Mouse (Mus musculus) thymus, adult 2 months (tissue): ENCODE results near the gene Crtc1. TPM values are rescaled to one million over a fixed set of nuclear protein-coding genes. Genes with fewer than 3 reads are reported as not detected.

Experiments used
- DNase-seq: peaks from one replicate; pipeline ENCODE4 v3.0.0; 2021
- H3K27ac ChIP-seq: fragments of 200-500 bp; 2 replicates; pipeline ENCODE4 v1.5.1; 2012; ENCODE audit warnings: low read length, control low read depth; ENCODE audit not compliant: control insufficient read depth, insufficient read depth
- H3K27me3 ChIP-seq: fragments of 200-500 bp; 2 replicates; pipeline ENCODE4 v1.6.1; 2012; ENCODE audit warnings: mild to moderate bottlenecking, low read length, moderate library complexity, mixed read lengths; ENCODE audit not compliant: control insufficient read depth, insufficient read depth
- H3K36me3 ChIP-seq: fragments of 200-500 bp; 2 replicates; pipeline ENCODE4 v1.6.1; 2012; ENCODE audit warnings: mild to moderate bottlenecking, low read length, moderate library complexity; ENCODE audit not compliant: control insufficient read depth, insufficient read depth
- H3K4me1 ChIP-seq: fragments of 200-500 bp; replicated peaks from 2 replicates; pipeline ENCODE4 v1.6.1; 2012; ENCODE audit warnings: low read length; ENCODE audit not compliant: control insufficient read depth, insufficient read depth
- H3K4me3 ChIP-seq: fragments of 200-500 bp; 2 replicates; pipeline ENCODE4 v1.5.1; 2012; ENCODE audit warnings: mild to moderate bottlenecking, low read length, control low read depth, moderate library complexity; ENCODE audit not compliant: control insufficient read depth, insufficient read depth
- CTCF ChIP-seq: fragments of 200-500 bp; IDR thresholded peaks from 2 replicates; pipeline ENCODE4 v1.5.1; 2012; ENCODE audit warnings: mild to moderate bottlenecking, control low read depth, low read length, moderate library complexity, borderline replicate concordance; ENCODE audit not compliant: control insufficient read depth, poor library complexity, insufficient read depth; ENCODE audit errors: extremely low read depth
- POLR2A ChIP-seq: fragments of 200-500 bp; IDR thresholded peaks from 2 replicates; pipeline ENCODE4 v1.6.1; 2012; ENCODE audit warnings: mild to moderate bottlenecking, low read length, control low read depth, moderate library complexity; ENCODE audit not compliant: control insufficient read depth, poor library complexity, insufficient read depth; ENCODE audit errors: extremely low read depth
- WGBS: fragments of 180-500 bp; shearing (Covaris S2); methylation state at CpG from one replicate; pipeline ENCODE4 v1.1.7; 2018; 5-methylcytosine and 5-hydroxymethylcytosine counted together
- polyA plus RNA-seq: library from polyadenylated mRNA; depleted of rRNA; stranded (reverse); fragments of >200 nt; gene quantifications from 2 replicates; pipeline ENCODE4 v1.2.3, GENCODE M21; 2012

Gene Crtc1
- polyA plus RNA-seq, 1 experiment = 43.9 TPM

DNA sequence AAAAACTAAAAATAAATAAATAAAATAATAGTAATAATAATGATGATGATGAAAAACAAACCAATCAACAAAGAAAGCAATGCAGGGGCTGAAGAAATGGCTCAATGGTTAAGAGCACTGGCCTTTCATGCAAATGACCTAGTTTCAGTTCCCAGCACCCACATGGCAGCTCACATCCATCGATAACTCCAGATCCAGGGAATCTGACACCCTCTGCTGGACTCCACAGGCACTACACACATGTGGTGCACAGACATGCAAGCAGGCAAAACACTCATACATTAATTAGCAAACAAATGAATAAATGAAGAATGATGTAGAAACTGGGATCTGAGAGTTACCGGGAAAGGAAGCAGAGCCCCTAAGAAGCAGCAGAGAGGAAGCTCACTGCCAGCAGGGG, 20.3 kb upstream of the Crtc1 start:
- Histone ChIP-seq H3K36me3 (no peaks in the 10 kb centered on the region), H3K4me1 (no peaks in the 10 kb centered on the region), H3K27ac (no peak overlapping the region), H3K27me3 (no peaks in the 10 kb centered on the region), H3K4me3 (no peak overlapping the region)
- TF ChIP-seq POLR2A = no peak
- TF ChIP-seq CTCF = no peak
- no peak for DNase-seq
- 92% methylated on average over 2 of the region's 2 CpGs for WGBS

GRCm38 (mm10) chr8:70458462-70458861, 19.1 kb upstream of the Crtc1 start:
- Histone ChIP-seq H3K36me3 (no peaks in the 10 kb centered on the region), H3K4me1 (no peaks in the 10 kb centered on the region), H3K27me3 (no peaks in the 10 kb centered on the region), H3K4me3 (no peak overlapping the region), H3K27ac (no peak overlapping the region)
- no peak for DNase-seq
- 98% methylated on average over 3 of the region's 3 CpGs for WGBS
- no peak for TF ChIP-seq POLR2A
- TF ChIP-seq CTCF = no peak

DNA sequence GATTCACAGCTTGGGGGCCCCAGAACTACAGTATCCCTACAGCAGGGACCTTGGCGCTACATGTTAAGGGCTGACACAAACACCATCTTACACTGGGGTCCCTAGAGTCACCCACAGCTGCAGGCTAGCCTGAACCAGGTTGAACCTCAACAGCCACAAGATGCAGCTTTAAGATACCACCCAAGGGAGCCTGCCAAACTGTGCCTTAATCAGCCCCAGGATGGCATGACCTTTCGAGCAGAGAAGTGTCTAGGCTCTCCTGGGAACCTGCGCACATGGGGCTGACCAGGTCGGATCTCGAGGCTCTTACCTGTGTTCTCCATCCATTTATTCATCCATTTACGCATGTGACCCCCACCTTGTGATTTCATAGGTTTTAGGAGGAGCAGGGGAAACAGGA, 18.5 kb upstream of the Crtc1 start:
- H3K4me3 ChIP-seq = no peak overlapping the region
- no peaks in the 10 kb centered on the region for H3K27me3 ChIP-seq
- no peak for DNase-seq
- H3K27ac ChIP-seq = no peak overlapping the region
- no peaks in the 10 kb centered on the region for H3K36me3 ChIP-seq
- no peaks in the 10 kb centered on the region for H3K4me1 ChIP-seq
- WGBS = 86% methylated on average over 6 of the region's 6 CpGs
- no peak for TF ChIP-seq POLR2A
- no peak for TF ChIP-seq CTCF

- no peak for DNase-seq
- H3K4me3 ChIP-seq = no peak overlapping the region
- H3K36me3 ChIP-seq = no peaks in the 10 kb centered on the region
- 96% methylated on average over 1 of the region's 1 CpGs for WGBS
- TF ChIP-seq POLR2A (no peak), CTCF (no peak)
- no peak overlapping the region for H3K27ac ChIP-seq
- H3K4me1 ChIP-seq = no peaks in the 10 kb centered on the region
- H3K27me3 ChIP-seq = no peaks in the 10 kb centered on the region
Measured at GRCm38 (mm10) chr8:70456996-70457395, 17.6 kb upstream of the Crtc1 start.

DNA sequence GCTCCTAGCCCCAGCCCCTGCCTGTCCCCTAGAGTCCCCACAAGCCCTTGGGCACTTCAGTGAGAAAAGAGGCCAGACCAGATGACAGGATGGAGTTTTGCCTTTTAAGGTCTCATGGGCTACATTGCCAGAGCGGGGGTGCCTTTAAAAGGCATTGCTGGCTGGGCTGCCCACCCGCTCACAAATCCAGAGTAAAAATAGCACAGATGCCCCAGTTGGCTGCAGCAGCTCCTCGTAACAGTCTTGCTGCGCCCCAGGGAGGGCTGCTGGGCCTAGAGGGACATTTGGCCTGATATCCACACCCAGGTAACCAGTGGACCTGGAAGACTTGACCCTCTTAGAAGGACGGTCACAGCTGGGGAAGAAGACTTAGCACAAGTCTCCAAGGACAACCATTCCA, 14.5 kb upstream of the Crtc1 start:
- Histone ChIP-seq H3K36me3 (no peaks in the 10 kb centered on the region), H3K27ac (no peak overlapping the region), H3K4me1 (peaks cover 11% of the 10 kb centered on the region), H3K27me3 (no peaks in the 10 kb centered on the region), H3K4me3 (no peak overlapping the region)
- WGBS = 96% methylated on average over 5 of the region's 5 CpGs
- TF ChIP-seq CTCF (no peak), POLR2A (no peak)
- no peak for DNase-seq

DNA sequence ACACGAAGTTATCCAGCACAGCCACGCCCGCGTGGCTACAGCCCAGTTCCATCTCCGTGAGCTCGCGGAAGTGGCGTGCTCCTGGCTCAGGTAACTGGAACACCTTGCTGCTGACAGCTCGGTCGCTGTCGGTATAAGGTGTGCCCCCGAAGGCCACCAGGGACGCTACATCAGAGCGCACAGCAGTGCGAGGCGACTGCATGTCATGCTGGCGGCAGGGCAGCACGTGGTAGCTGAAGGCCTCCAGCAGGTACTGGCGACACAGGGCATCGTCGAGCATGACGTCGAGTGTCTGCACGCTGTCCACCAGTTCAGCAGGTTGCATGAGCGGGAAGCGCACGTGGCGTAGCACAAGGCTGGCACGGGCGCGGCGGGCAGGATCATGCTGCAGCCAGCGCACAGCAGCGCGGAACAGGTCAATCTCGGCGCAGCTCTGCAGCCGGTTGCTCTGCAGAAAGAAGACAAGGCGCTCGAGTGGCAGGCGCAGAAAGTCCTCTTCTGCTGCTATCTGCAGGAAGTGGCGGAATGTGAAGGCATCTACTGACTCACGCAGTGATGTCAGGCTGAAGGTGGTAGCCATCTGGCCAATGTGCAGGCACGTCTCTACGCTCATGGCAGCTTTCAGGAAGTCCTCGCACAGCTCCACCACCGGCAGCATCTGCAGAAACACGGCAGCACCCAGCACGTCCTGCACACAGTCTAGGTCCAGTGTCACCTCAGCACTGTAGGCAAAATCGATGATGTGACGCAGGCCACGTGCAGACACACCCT, 13.0 kb upstream of the Crtc1 start:
- TF ChIP-seq POLR2A = no peak
- TF ChIP-seq CTCF = no peak
- 94% methylated on average over 52 of the region's 52 CpGs for WGBS
- H3K4me3 ChIP-seq = no peak overlapping the region
- no peak for DNase-seq
- H3K27ac ChIP-seq = no peak overlapping the region
- no peaks in the 10 kb centered on the region for H3K36me3 ChIP-seq
- peaks cover 11% of the 10 kb centered on the region for H3K4me1 ChIP-seq
- no peaks in the 10 kb centered on the region for H3K27me3 ChIP-seq
